Mouse (Mus musculus) lung, adult 2 months (tissue): ENCODE measurements around the gene Cluh.

Experiments
- CTCF ChIP-seq: fragments of 200-500 bp; IDR thresholded peaks from 2 replicates; pipeline ENCODE4 v1.5.1; 2011; ENCODE audit warnings: mild to moderate bottlenecking, low read length, control low read depth; ENCODE audit not compliant: insufficient read depth
- POLR2A ChIP-seq: fragments of 200-500 bp; IDR thresholded peaks from 2 replicates; pipeline ENCODE4 v1.6.1; 2011; ENCODE audit warnings: low read depth, mild to moderate bottlenecking, control low read depth, low read length, borderline replicate concordance; ENCODE audit errors: extremely low read depth

DNA sequence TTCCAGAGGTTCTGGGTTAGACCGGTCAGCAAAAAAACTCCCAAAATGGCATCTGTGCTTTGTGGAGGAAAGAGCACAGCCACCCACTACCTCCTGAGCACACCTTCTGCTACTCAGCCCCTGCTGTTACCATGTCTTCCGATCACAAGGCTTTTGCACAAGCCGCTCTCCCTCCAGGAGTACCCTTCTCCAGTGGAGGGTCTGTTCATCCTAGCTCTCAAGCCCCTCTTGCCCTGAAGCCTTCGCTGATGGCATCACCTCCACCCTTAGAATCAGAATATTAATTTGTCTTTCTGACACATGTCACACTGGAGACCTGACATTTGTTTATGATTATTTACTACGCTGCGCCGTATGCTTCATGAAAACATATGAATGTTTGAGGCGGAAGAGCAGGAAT lies 11.8 kb upstream of the Cluh start:
- TF ChIP-seq CTCF (no peak), POLR2A (no peak)
